Mouse (Mus musculus): ENCODE results near the gene Nxn.

The Nxn gene

GRCm38 (mm10) chr11:76300862-76301261 is 98.1 kb downstream of the Nxn start:
- DNase-seq (ENCODE audit: low spot score) = no peak

GRCm38 (mm10) chr11:76298457-76299000 is 100.4 kb downstream of the Nxn start:
- no peak for DNase-seq (ENCODE audit: low spot score)

GRCm38 (mm10) chr11:76297252-76297651 is 101.7 kb downstream of the Nxn start:
- no peak for DNase-seq (ENCODE audit: low spot score)

- DNase-seq (ENCODE audit: low spot score) = no peak
Observed at GRCm38 (mm10) chr11:76294836-76295235, 104.1 kb downstream of the Nxn start.

- DNase-seq (ENCODE audit: low spot score) = no peak
Observed at GRCm38 (mm10) chr11:76294078-76294477, 104.9 kb downstream of the Nxn start.

- DNase-seq (ENCODE audit: low spot score) = no peak
Observed at GRCm38 (mm10) chr11:76292831-76293230, 106.1 kb downstream of the Nxn start.

- peak; percentile 71 for DNase-seq (ENCODE audit: low spot score)
Observed at GRCm38 (mm10) chr11:76292398-76292797, 106.5 kb downstream of the Nxn start.

GRCm38 (mm10) chr11:76291960-76292359 is 107.0 kb downstream of the Nxn start:
- DNase-seq (ENCODE audit: low spot score) = no peak

GRCm38 (mm10) chr11:76290367-76290766 is 108.6 kb downstream of the Nxn start:
- no peak for DNase-seq (ENCODE audit: low spot score)

- DNase-seq (ENCODE audit: low spot score) = no peak
Observed at GRCm38 (mm10) chr11:76288645-76289044, 110.3 kb downstream of the Nxn start.

GRCm38 (mm10) chr11:76287301-76287700 is 111.6 kb downstream of the Nxn start:
- DNase-seq (ENCODE audit: low spot score) = no peak

GRCm38 (mm10) chr11:76286534-76287126 is 112.3 kb downstream of the Nxn start:
- no peak for DNase-seq (ENCODE audit: low spot score)

GRCm38 (mm10) chr11:76285431-76286075 is 113.4 kb downstream of the Nxn start:
- DNase-seq (ENCODE audit: low spot score) = peak; percentile 61

- no peak for DNase-seq (ENCODE audit: low spot score)
Observed at GRCm38 (mm10) chr11:76283841-76284240, 115.1 kb downstream of the Nxn start.

GRCm38 (mm10) chr11:76279971-76280370 is 119.0 kb downstream of the Nxn start:
- no peak for DNase-seq (ENCODE audit: low spot score)

- DNase-seq (ENCODE audit: low spot score) = no peak
Observed at GRCm38 (mm10) chr11:76278960-76279852, 119.7 kb downstream of the Nxn start.

GRCm38 (mm10) chr11:76272440-76272839 is 126.5 kb downstream of the Nxn start:
- no peak for DNase-seq (ENCODE audit: low spot score)

GRCm38 (mm10) chr11:76268521-76269065 is 130.3 kb downstream of the Nxn start:
- DNase-seq (ENCODE audit: low spot score) = no peak

GRCm38 (mm10) chr11:76268001-76268459 is 130.9 kb downstream of the Nxn start:
- DNase-seq (ENCODE audit: low spot score) = no peak

- DNase-seq (ENCODE audit: low spot score) = no peak
Observed at GRCm38 (mm10) chr11:76267550-76267949, 131.4 kb downstream of the Nxn start.

GRCm38 (mm10) chr11:76262611-76263351 is 136.2 kb downstream of the Nxn start:
- DNase-seq (ENCODE audit: low spot score) = no peak

All from urinary bladder, postnatal 14 days (tissue).